Mouse (Mus musculus) layer of hippocampus, postnatal 10 days (tissue): ENCODE measurements around the gene Eif4enif1. TPM values are rescaled to one million over a fixed set of nuclear protein-coding genes. Genes with fewer than 3 reads are reported as not detected.
"Not testable (repeated sequence)": the region's sequence is repeated elsewhere in the genome, so short reads cannot be mapped to it uniquely, and the experiment has no call there.

Experiments used
- DNase-seq, 2 experiments: peaks; one replicate each; pipeline ENCODE4 v3.0.0; 2021; ENCODE audit warnings: low spot score in 2 of 2
- long read RNA-seq: library from polyadenylated mRNA; stranded (forward); transcript quantifications from one replicate; pipeline ENCODE4 v2.0.0, GENCODE M21; 2023
- total RNA-seq, 2 experiments: library from RNA; stranded (reverse); gene quantifications; 2 replicates each; pipeline ENCODE4 v1.2.3; 2021

Eif4enif1 gene
- total RNA-seq: 10 to 100 TPM; 64.2 to 66.4 TPM
- long read RNA-seq, partial matches to known transcripts: 7 of 22 reads
- long read RNA-seq, other reads (novel, unspliced or antisense): 10 of 22 reads

GRCm38 (mm10) chr11:3202231-3202701 is at the start of gene Eif4enif1:
Gene Eif4enif1, plus strand, starts transcription at chr11:3202392.
- peak; percentile 92 for DNase-seq

- peak; percentile 49 to 64 for DNase-seq
These were observed 48.4 kb upstream of the Eif4enif1 start for GRCm38 (mm10) chr11:3153666-3154397.

- DNase-seq: peak in 1 of 2 experiments; percentile 11
These were observed 45.2 kb upstream of the Eif4enif1 start for GRCm38 (mm10) chr11:3156991-3157390.

- peak in 1 of 2 experiments; percentile 29 for DNase-seq
These were observed 44.2 kb upstream of the Eif4enif1 start for GRCm38 (mm10) chr11:3157996-3158395.

GRCm38 (mm10) chr11:3158800-3159199 is 43.4 kb upstream of the Eif4enif1 start:
- DNase-seq: not testable (repeated sequence)

GRCm38 (mm10) chr11:3161370-3161769 is 40.8 kb upstream of the Eif4enif1 start:
- peak in 1 of 2 experiments; percentile 62 for DNase-seq

- DNase-seq: peak in 1 of 2 experiments; percentile 61
These were observed 39.8 kb upstream of the Eif4enif1 start for GRCm38 (mm10) chr11:3162236-3162897.

GRCm38 (mm10) chr11:3163122-3163521 is 39.1 kb upstream of the Eif4enif1 start:
- not testable (repeated sequence) for DNase-seq

- not testable (repeated sequence) for DNase-seq
These were observed 38.5 kb upstream of the Eif4enif1 start for GRCm38 (mm10) chr11:3163661-3164060.

GRCm38 (mm10) chr11:3165210-3165782 is 36.9 kb upstream of the Eif4enif1 start:
- not testable (repeated sequence) for DNase-seq

- peak in 1 of 2 experiments; percentile 16 for DNase-seq
These were observed 35.9 kb upstream of the Eif4enif1 start for GRCm38 (mm10) chr11:3166321-3166720.

- DNase-seq: peak in 1 of 2 experiments; percentile 16
These were observed 35.1 kb upstream of the Eif4enif1 start for GRCm38 (mm10) chr11:3167129-3167528.

GRCm38 (mm10) chr11:3167571-3168001 is 34.6 kb upstream of the Eif4enif1 start:
- DNase-seq: peak in 1 of 2 experiments; percentile 58

- DNase-seq: peak in 1 of 2 experiments; percentile 39
These were observed 33.1 kb upstream of the Eif4enif1 start for GRCm38 (mm10) chr11:3169042-3169441.

- peak; percentile 38 to 49 for DNase-seq
These were observed 30.3 kb upstream of the Eif4enif1 start for GRCm38 (mm10) chr11:3171931-3172330.

GRCm38 (mm10) chr11:3172526-3172925 is 29.7 kb upstream of the Eif4enif1 start:
- DNase-seq: not testable (repeated sequence)

- DNase-seq: peak; percentile 60 to 71
These were observed 28.5 kb upstream of the Eif4enif1 start for GRCm38 (mm10) chr11:3173425-3174318.

- DNase-seq: peak in 1 of 2 experiments; percentile 27
These were observed 23.0 kb upstream of the Eif4enif1 start for GRCm38 (mm10) chr11:3178968-3179725.

- DNase-seq: peak; percentile 16 to 26
These were observed 22.5 kb upstream of the Eif4enif1 start for GRCm38 (mm10) chr11:3179726-3180092.
